ENCODE assay signal across 9 mouse cellular contexts in genomic region chr10:60105391-60106145, GRCm38 (mm10). TPM values are rescaled to one million over a fixed set of nuclear protein-coding genes. Genes with fewer than 3 reads are reported as not detected.
DNase-seq lines count a peak whose midpoint lies in the region; ATAC-seq and TF ChIP-seq lines count a peak whose summit lies in the region.
"Had no signal": no experiment of that assay in that cellular context is flagged by ENCODE, and none has a peak within 500 bp of the region (broad histone marks: within the 10 kb centered on the region; RNA-seq: fewer than 3 reads in every experiment).

No protein-coding gene starts in this region.

- no peak for TF ChIP-seq CTCF in kidney, postnatal 0 days (IDR thresholded peaks at IDR 0.05; ENCODE audit: low read depth)
- no peak for TF ChIP-seq CTCF in liver, postnatal 0 days (IDR thresholded peaks at IDR 0.05; ENCODE audit: low read depth)

- no peaks in the 10 kb centered on the region for H3K9me3 ChIP-seq in kidney, postnatal 0 days (replicated peaks; ENCODE audit: low read length)
- H3K9me3 ChIP-seq in embryonic facial prominence, embryonic 11.5 days (replicated peaks; ENCODE audit: control insufficient read depth, low read length) = no peaks in the 10 kb centered on the region
- no peaks in the 10 kb centered on the region for H3K9me3 ChIP-seq in neural tube, embryonic 13.5 days
- H3K9me3 ChIP-seq in liver, postnatal 0 days (ENCODE audit: low read length) = no peaks in the 10 kb centered on the region

- 0 out of 2 replicates have a peak overlapping the region, but pooled peaks have one; percentile 36 for H3K27ac ChIP-seq in kidney, postnatal 0 days
- H3K27ac ChIP-seq in embryonic facial prominence, embryonic 11.5 days (replicated peaks; ENCODE audit: low read depth, low read length) = no peak overlapping the region
- peak overlapping the region; percentile 97 for H3K27ac ChIP-seq in neural tube, embryonic 13.5 days (replicated peaks)
- H3K27ac ChIP-seq in liver, postnatal 0 days (ENCODE audit: low read depth) = no peak overlapping the region

- H3K9ac ChIP-seq in kidney, postnatal 0 days (ENCODE audit: low read depth, low read length) = no peak overlapping the region
- no peak overlapping the region; the same call in 1 of the 2 replicates for H3K9ac ChIP-seq in embryonic facial prominence, embryonic 11.5 days (replicated peaks; ENCODE audit: low read length)
- H3K9ac ChIP-seq in neural tube, embryonic 13.5 days = peak overlapping the region; percentile 96
- H3K9ac ChIP-seq in liver, postnatal 0 days (replicated peaks) = no peak overlapping the region

- peaks cover 8% of the 10 kb centered on the region; the same call in 1 of the 2 replicates for H3K4me1 ChIP-seq in kidney, postnatal 0 days (replicated peaks; ENCODE audit: insufficient read depth, low read length)
- peaks cover 10% of the 10 kb centered on the region for H3K4me1 ChIP-seq in embryonic facial prominence, embryonic 11.5 days (ENCODE audit: control insufficient read depth, insufficient read depth, low read length)
- H3K4me1 ChIP-seq in neural tube, embryonic 13.5 days (replicated peaks) = peaks cover 54% of the 10 kb centered on the region
- H3K4me1 ChIP-seq in liver, postnatal 0 days (ENCODE audit: insufficient read depth) = peaks cover 12% of the 10 kb centered on the region; the same call in 1 of the 2 replicates

- TF ChIP-seq EP300 in liver, postnatal 0 days (IDR thresholded peaks at IDR 0.05; ENCODE audit: low read depth) = no peak

- peak overlapping the region; percentile 99 for H3K4me2 ChIP-seq in kidney, postnatal 0 days (ENCODE audit: low read length)
- H3K4me2 ChIP-seq in embryonic facial prominence, embryonic 11.5 days (ENCODE audit: low read depth, low read length) = peak overlapping the region; percentile 98
- H3K4me2 ChIP-seq in neural tube, embryonic 13.5 days = peak overlapping the region; percentile 77
- no peak overlapping the region for H3K4me2 ChIP-seq in liver, postnatal 0 days (ENCODE audit: low read depth, low read length)

- DNase-seq in kidney, postnatal 0 days (ENCODE audit: low spot score) = peak; percentile 87
- DNase-seq in kidney, postnatal 4 days = no peak
- no peak for DNase-seq in embryonic facial prominence, embryonic 11.5 days (ENCODE audit: low spot score)
- DNase-seq in induced T-regulatory cell, adult 2 months (ENCODE audit: low read depth) = peak; percentile 18
- no peak for DNase-seq in urinary bladder, postnatal 25 days (ENCODE audit: low spot score)
- DNase-seq in left cerebral cortex, adult 18-20 months (ENCODE audit: low spot score in 2 of 2) = no peak
- no peak for DNase-seq in liver, postnatal 0 days
- DNase-seq: kidney, postnatal 14 days had no signal

- H3K4me3 ChIP-seq in kidney, postnatal 0 days (replicated peaks; ENCODE audit: low read depth, low read length) = 0 out of 2 replicates have a peak overlapping the region, but pooled peaks have one; percentile 51
- peak overlapping the region; percentile 52; the same call in 1 of the 2 replicates for H3K4me3 ChIP-seq in embryonic facial prominence, embryonic 11.5 days (ENCODE audit: low read depth, low read length)
- peak overlapping the region; percentile 84 for H3K4me3 ChIP-seq in neural tube, embryonic 13.5 days
- H3K4me3 ChIP-seq in liver, postnatal 0 days (ENCODE audit: low read depth, low read length) = no peak overlapping the region

- H3K27me3 ChIP-seq in kidney, postnatal 0 days (ENCODE audit: insufficient read depth, low read length) = no peaks in the 10 kb centered on the region; the same call in 1 of the 2 replicates
- peaks cover 35% of the 10 kb centered on the region for H3K27me3 ChIP-seq in embryonic facial prominence, embryonic 11.5 days (ENCODE audit: control insufficient read depth, insufficient read depth, low read length)
- H3K27me3 ChIP-seq in neural tube, embryonic 13.5 days = no peaks in the 10 kb centered on the region
- H3K27me3 ChIP-seq in liver, postnatal 0 days (ENCODE audit: insufficient read depth, low read length) = peaks cover 46% of the 10 kb centered on the region

- H3K36me3 ChIP-seq in kidney, postnatal 0 days (ENCODE audit: insufficient read depth, low read length) = no peaks in the 10 kb centered on the region
- no peaks in the 10 kb centered on the region for H3K36me3 ChIP-seq in embryonic facial prominence, embryonic 11.5 days (replicated peaks; ENCODE audit: control insufficient read depth, insufficient read depth, low read depth, low read length)
- H3K36me3 ChIP-seq in neural tube, embryonic 13.5 days = no peaks in the 10 kb centered on the region
- no peaks in the 10 kb centered on the region for H3K36me3 ChIP-seq in liver, postnatal 0 days (replicated peaks; ENCODE audit: insufficient read depth, low read length)

- ATAC-seq in kidney, postnatal 0 days (replicated peaks; ENCODE audit: low FRiP score, low read depth) = peak; percentile 81
- ATAC-seq in embryonic facial prominence, embryonic 11.5 days (replicated peaks; ENCODE audit: insufficient number of reproducible peaks, low FRiP score, low TSS enrichment, low read depth) = peak; percentile 31; the same call in 1 of the 2 replicates
- peak; percentile 59 for ATAC-seq in neural tube, embryonic 13.5 days (ENCODE audit: low read depth)
- no peak for ATAC-seq in liver, postnatal 0 days

- WGBS in kidney, postnatal 0 days = 20% methylated on average over 20 of the region's 20 CpGs
- 16% methylated on average over 20 of the region's 20 CpGs for WGBS in embryonic facial prominence, embryonic 11.5 days
- WGBS in neural tube, embryonic 13.5 days = 2% methylated on average over 20 of the region's 20 CpGs
- 31% methylated on average over 20 of the region's 20 CpGs for WGBS in liver, postnatal 0 days (ENCODE audit: insufficient replicate concordance)

RNA-seq across cellular contexts. Expression of gene Spock2, which starts 0.5 kb away (rescaled TPM):
- polyA plus RNA-seq in kidney, postnatal 0 days (2015; fragmentation: Nextera tagmentation; extraction: Ambion mirVana) = 22.0 and 24.2 TPM in 2 replicates
- 4.8 and 7.4 TPM in 2 replicates for polyA plus RNA-seq in embryonic facial prominence, embryonic 11.5 days (2014; fragmentation: Nextera tagmentation; extraction: Ambion mirVana)
- 99.9 and 103 TPM in 2 replicates for polyA plus RNA-seq in neural tube, embryonic 13.5 days (2015; fragmentation: Nextera tagmentation; extraction: Ambion mirVana)
- 100 to 1,000 TPM; 536 to 539 TPM for total RNA-seq in left cerebral cortex, adult 18-20 months (2021)
- polyA plus RNA-seq in liver, postnatal 0 days (2015; fragmentation: Nextera tagmentation; extraction: Ambion mirVana) = 0.09 and 0.11 TPM in 2 replicates

Comparison
In these comparisons a context has a peak if more than half of its experiments do, and no peak if none do; other contexts are left out.
1. DNase-seq: peak in kidney, postnatal 0 days (single experiment) and induced T-regulatory cell, adult 2 months (single experiment); none in kidney, postnatal 4 days (0 of 2), embryonic facial prominence, embryonic 11.5 days (single experiment), urinary bladder, postnatal 25 days (single experiment), left cerebral cortex, adult 18-20 months (0 of 2) and liver, postnatal 0 days (single experiment).
2. H3K27ac ChIP-seq: peak in kidney, postnatal 0 days (single experiment) and neural tube, embryonic 13.5 days (single experiment); none in embryonic facial prominence, embryonic 11.5 days (single experiment) and liver, postnatal 0 days (single experiment).